Mouse (Mus musculus) ES-Bruce4 (cell line): ENCODE results near the gene Usp20. TPM values are rescaled to one million over a fixed set of nuclear protein-coding genes. Genes with fewer than 3 reads are reported as not detected.
"Not testable (repeated sequence)": the region's sequence is repeated elsewhere in the genome, so short reads cannot be mapped to it uniquely, and the experiment has no call there.

Experiments used
- H3K27ac ChIP-seq: 2 replicates; pipeline ENCODE4 v1.5.1; 2012; ENCODE audit warnings: low read length, inconsistent platforms; ENCODE audit not compliant: insufficient read depth
- H3K27me3 ChIP-seq: 2 replicates; pipeline ENCODE4 v1.6.1; 2012; ENCODE audit warnings: mild to moderate bottlenecking, low read length, inconsistent platforms; ENCODE audit not compliant: control insufficient read depth, poor library complexity, insufficient read depth, severe bottlenecking
- H3K36me3 ChIP-seq: 2 replicates; pipeline ENCODE4 v1.6.1; 2012; ENCODE audit warnings: inconsistent platforms, mild to moderate bottlenecking, low read length, moderate library complexity; ENCODE audit not compliant: control insufficient read depth, poor library complexity, insufficient read depth, severe bottlenecking
- H3K4me1 ChIP-seq: one replicate; pipeline ENCODE4 v1.8.1; 2011; ENCODE audit warnings: low read length; ENCODE audit not compliant: control insufficient read depth, insufficient read depth
- H3K4me3 ChIP-seq: 2 replicates; pipeline ENCODE4 v1.5.1; 2011; ENCODE audit warnings: low read depth, mild to moderate bottlenecking, low read length
- H3K9ac ChIP-seq: 2 replicates; pipeline ENCODE4 v1.6.1; 2012; ENCODE audit warnings: low read depth, mild to moderate bottlenecking, inconsistent platforms; ENCODE audit not compliant: poor library complexity, severe bottlenecking
- H3K9me3 ChIP-seq: replicated peaks from 2 replicates; pipeline ENCODE4 v1.6.1; 2012; ENCODE audit warnings: mild to moderate bottlenecking, low read length, inconsistent platforms; ENCODE audit not compliant: control insufficient read depth, poor library complexity, insufficient read depth, severe bottlenecking
- CTCF ChIP-seq: IDR thresholded peaks from one replicate; pipeline ENCODE4 v1.8.1; 2011; ENCODE audit warnings: low read depth, low read length
- EP300 ChIP-seq: IDR thresholded peaks from 2 replicates; pipeline ENCODE4 v1.6.1; 2011; ENCODE audit warnings: low read depth, low read length; ENCODE audit not compliant: insufficient read depth
- POLR2A ChIP-seq: IDR thresholded peaks from one replicate; pipeline ENCODE4 v1.8.1; 2011; ENCODE audit warnings: low read length; ENCODE audit not compliant: insufficient read depth
- polyA plus RNA-seq: library from polyadenylated mRNA; stranded (reverse); fragments of >200 nt; gene quantifications from 2 replicates; pipeline ENCODE4 v1.2.4, GENCODE M21; 2011; ENCODE audit warnings: low read depth; ENCODE audit not compliant: missing spikeins, insufficient read depth, insufficient read length

The Usp20 gene
- polyA plus RNA-seq, 1 experiment = 7.2 TPM

- peaks cover 3% of the 10 kb centered on the region for H3K4me1 ChIP-seq
- H3K27me3 ChIP-seq = no peaks in the 10 kb centered on the region
- no peaks in the 10 kb centered on the region for H3K9me3 ChIP-seq
- H3K4me3 ChIP-seq = no peak overlapping the region
- TF ChIP-seq POLR2A (no peak), CTCF (no peak), EP300 (no peak)
- no peak overlapping the region for H3K27ac ChIP-seq
- H3K36me3 ChIP-seq = no peaks in the 10 kb centered on the region; the same call in 1 of the 2 replicates
- H3K9ac ChIP-seq = no peak overlapping the region
Observed at GRCm38 (mm10) chr2:30941586-30941985, 40.5 kb upstream of the Usp20 start.

DNA sequence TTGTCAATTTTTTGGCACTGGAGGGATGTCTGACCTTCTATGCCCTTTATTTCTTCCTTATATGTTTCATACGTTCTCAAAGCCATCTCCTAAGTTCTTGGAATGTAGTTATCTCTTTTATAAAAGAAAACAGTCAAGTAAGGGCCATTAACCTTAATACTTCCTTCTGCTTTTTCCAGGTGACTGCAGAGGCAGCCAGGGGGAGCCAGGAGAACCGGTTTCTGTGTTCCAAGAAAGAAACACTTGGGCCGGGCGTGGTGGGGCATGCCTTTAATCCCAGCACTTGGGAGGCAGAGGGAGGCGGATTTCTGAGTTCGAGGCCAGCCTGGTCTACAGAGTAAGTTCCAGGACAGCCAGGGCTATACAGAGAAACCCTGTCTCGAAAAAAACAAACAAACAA is 40.0 kb upstream of the Usp20 start:
- H3K27ac ChIP-seq = 0 out of 2 replicates have a peak overlapping the region, but pooled peaks have one; percentile 17
- peak; percentile 10 for TF ChIP-seq CTCF
- not testable (repeated sequence) for H3K4me1 ChIP-seq, H3K9ac ChIP-seq, H3K9me3 ChIP-seq, H3K36me3 ChIP-seq, H3K27me3 ChIP-seq, H3K4me3 ChIP-seq

GRCm38 (mm10) chr2:30942603-30943011 is 39.5 kb upstream of the Usp20 start:
- H3K4me1 ChIP-seq = peaks cover 2% of the 10 kb centered on the region
- TF ChIP-seq POLR2A = no peak
- peak; percentile 99 for TF ChIP-seq CTCF
- TF ChIP-seq EP300 = peak; percentile 68; the same call in 1 of the 2 replicates
- no peak overlapping the region for H3K9ac ChIP-seq
- peak overlapping the region; percentile 29; the same call in 1 of the 2 replicates for H3K27ac ChIP-seq
- no peaks in the 10 kb centered on the region for H3K9me3 ChIP-seq
- H3K4me3 ChIP-seq = no peak overlapping the region
- H3K27me3 ChIP-seq = no peaks in the 10 kb centered on the region
- no peaks in the 10 kb centered on the region; the same call in 1 of the 2 replicates for H3K36me3 ChIP-seq

DNA sequence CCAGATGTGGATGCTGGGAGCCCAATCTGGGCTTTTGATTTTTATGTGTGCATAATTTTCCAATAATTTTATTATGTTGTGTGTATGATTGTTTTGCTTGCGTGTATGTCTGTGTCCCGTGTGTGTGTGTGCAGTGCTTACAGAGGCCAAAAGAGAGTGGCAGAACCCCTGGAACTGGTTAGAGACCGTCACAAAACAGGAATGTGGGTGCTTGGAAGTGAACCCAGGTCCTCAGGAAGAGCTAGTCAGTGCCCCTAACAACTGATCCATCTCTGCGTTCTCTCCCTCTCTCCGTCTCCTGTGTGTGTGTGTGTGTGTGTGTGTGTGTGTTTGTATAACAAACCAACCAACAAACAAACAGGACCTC is 29.6 kb upstream of the Usp20 start:
- Histone ChIP-seq H3K4me3 (peak overlapping the region; percentile 20), H3K27me3 (no peaks in the 10 kb centered on the region), H3K9me3 (peaks cover 8% of the 10 kb centered on the region; the same call in 1 of the 2 replicates), H3K4me1 (no peaks in the 10 kb centered on the region), H3K36me3 (peaks cover 13% of the 10 kb centered on the region), H3K27ac (peak overlapping the region; percentile 24; the same call in 1 of the 2 replicates), H3K9ac (peak overlapping the region; percentile 98; the same call in 1 of the 2 replicates)
- TF ChIP-seq EP300 (no peak), CTCF (no peak), POLR2A (no peak)

DNA sequence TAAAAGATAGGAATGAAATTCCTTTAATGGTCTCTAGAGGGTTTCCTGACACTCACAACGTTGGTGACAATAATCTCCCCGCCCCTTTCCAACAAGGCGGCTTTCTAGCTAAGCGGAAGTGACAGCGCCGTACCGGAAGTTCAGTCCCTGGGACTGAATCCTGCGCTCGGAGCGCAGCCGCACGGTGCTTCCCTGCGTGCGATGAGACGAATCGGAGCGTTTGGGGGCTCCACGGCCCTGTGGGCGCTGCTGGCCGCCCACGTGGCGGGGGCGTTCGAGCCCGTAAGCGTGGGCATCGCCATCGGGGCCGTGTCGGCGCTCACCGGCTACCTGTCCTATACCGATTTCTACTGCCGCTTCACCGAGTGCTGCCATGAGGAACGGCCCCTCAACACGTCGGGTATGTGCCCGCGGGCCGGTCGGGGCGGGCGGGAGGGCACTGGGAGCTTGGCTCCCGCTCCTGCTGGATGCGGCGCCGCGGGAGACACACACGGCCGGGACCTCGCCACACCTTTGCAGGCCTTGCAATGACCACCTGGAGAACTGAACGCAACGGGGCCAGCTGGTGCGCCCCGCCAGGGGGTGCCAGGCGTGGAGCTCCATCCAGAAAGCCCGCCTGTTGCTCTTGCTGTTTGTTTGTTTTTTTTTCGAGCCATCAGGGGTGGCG is 29.1 kb upstream of the Usp20 start, which contains the start of gene Tor1b:
Tor1b (plus strand) TSS at position 136 of the 667 bp plus-strand sequence.
- Histone ChIP-seq H3K9me3 (peaks cover 8% of the 10 kb centered on the region; the same call in 1 of the 2 replicates), H3K4me1 (no peaks in the 10 kb centered on the region), H3K36me3 (peaks cover 18% of the 10 kb centered on the region), H3K27ac (peak within 1 kb of the TSS; percentile 24), H3K27me3 (no peaks in the 10 kb centered on the region), H3K4me3 (peak within 1 kb of the TSS; percentile 94), H3K9ac (peak within 1 kb of the TSS; percentile 98)
- TF ChIP-seq CTCF (no peak), POLR2A (peak; percentile 93)

- TF ChIP-seq EP300 (no peak), POLR2A (no peak), CTCF (no peak)
- 0 out of 2 replicates have a peak overlapping the region, but pooled peaks have one; percentile 98 for H3K9ac ChIP-seq
- H3K27ac ChIP-seq = no peak overlapping the region
- H3K27me3 ChIP-seq = no peaks in the 10 kb centered on the region
- no peaks in the 10 kb centered on the region for H3K9me3 ChIP-seq
- H3K4me3 ChIP-seq = no peak overlapping the region
- H3K36me3 ChIP-seq = peaks cover 27% of the 10 kb centered on the region
- H3K4me1 ChIP-seq = peaks cover 3% of the 10 kb centered on the region
Observed at GRCm38 (mm10) chr2:30954797-30955196, 27.3 kb upstream of the Usp20 start.
